In genomic region chr12:90131927-90132869, GRCm38 (mm10) we compare ENCODE assay signal across 11 mouse cellular contexts.
DNase-seq lines count a peak whose midpoint lies in the region; ATAC-seq and TF ChIP-seq lines count a peak whose summit lies in the region.
"Had no signal": no experiment of that assay in that cellular context is flagged by ENCODE, and none has a peak within 500 bp of the region (broad histone marks: within the 10 kb centered on the region; RNA-seq: fewer than 3 reads in every experiment).

No protein-coding gene starts in this region.

- no peak overlapping the region for H3K4me3 ChIP-seq in hindbrain, embryonic 12.5 days
- no peak overlapping the region for H3K4me3 ChIP-seq in midbrain, embryonic 15.5 days
- H3K4me3 ChIP-seq: gastrocnemius, adult 2 months had no signal

- TF ChIP-seq POLR2A in brain, embryonic 14.5 days (IDR thresholded peaks at IDR 0.05; ENCODE audit: borderline replicate concordance, extremely low read depth, insufficient read depth, insufficient read length, poor library complexity, severe bottlenecking): no peak

- peak overlapping the region; percentile 68; the same call in 1 of the 2 replicates for H3K27ac ChIP-seq in hindbrain, embryonic 12.5 days
- H3K27ac ChIP-seq in midbrain, embryonic 15.5 days: peak overlapping the region; percentile 65
- H3K27ac ChIP-seq: gastrocnemius, adult 2 months had no signal

- no peak overlapping the region for H3K4me2 ChIP-seq in hindbrain, embryonic 12.5 days (replicated peaks)
- H3K4me2 ChIP-seq in midbrain, embryonic 15.5 days: no peak overlapping the region

- 0 out of 2 replicates have a peak, but pooled peaks cover 8% of the 10 kb centered on the region for H3K27me3 ChIP-seq in hindbrain, embryonic 12.5 days
- H3K27me3 ChIP-seq in midbrain, embryonic 15.5 days (replicated peaks): 0 out of 2 replicates have a peak, but pooled peaks cover 3% of the 10 kb centered on the region

- intact Hi-C loops in heart, postnatal 36 days (cut with DNase I): no loop called here

- WGBS in hindbrain, embryonic 12.5 days: 25% methylated on average over 5 of the region's 5 CpGs
- 27% methylated on average over 5 of the region's 5 CpGs for WGBS in midbrain, embryonic 15.5 days

- H3K9me3 ChIP-seq in hindbrain, embryonic 12.5 days (replicated peaks): no peaks in the 10 kb centered on the region
- no peaks in the 10 kb centered on the region for H3K9me3 ChIP-seq in midbrain, embryonic 15.5 days

- H3K4me1 ChIP-seq in hindbrain, embryonic 12.5 days: peaks cover 12% of the 10 kb centered on the region
- H3K4me1 ChIP-seq in midbrain, embryonic 15.5 days: peaks cover 12% of the 10 kb centered on the region

- ATAC-seq in hindbrain, embryonic 12.5 days (ENCODE audit: low FRiP score): peak; percentile 95
- ATAC-seq in midbrain, embryonic 15.5 days (replicated peaks): peak; percentile 90

- DNase-seq in brain, embryonic 14.5 days (ENCODE audit: low read depth): peak; percentile 96
- DNase-seq in embryo, embryonic 9.5 days (ENCODE audit: extremely low spot score): peak; percentile 37
- DNase-seq in heart, adult 8-10 months (ENCODE audit: low spot score): no peak
- DNase-seq in heart, postnatal 36 days: no peak
- no peak for DNase-seq in frontal cortex, postnatal 14 days (ENCODE audit: low spot score in 2 of 2)
- DNase-seq: adrenal gland, postnatal 10 days; cerebellum, postnatal 25 days; gastrocnemius, adult 2 months had no signal

- no peak overlapping the region for H3K9ac ChIP-seq in hindbrain, embryonic 12.5 days
- H3K9ac ChIP-seq in midbrain, embryonic 15.5 days: no peak overlapping the region

- TF ChIP-seq CTCF in brain, embryonic 14.5 days (IDR thresholded peaks at IDR 0.05; ENCODE audit: borderline replicate concordance, extremely low read depth, insufficient read depth, insufficient read length): no peak

- no peaks in the 10 kb centered on the region for H3K36me3 ChIP-seq in hindbrain, embryonic 12.5 days
- H3K36me3 ChIP-seq in midbrain, embryonic 15.5 days (replicated peaks): no peaks in the 10 kb centered on the region
- H3K36me3 ChIP-seq: G1E had no signal

Comparison
In these comparisons a context has a peak if more than half of its experiments do, and no peak if none do; other contexts are left out.
1. DNase-seq: peak in brain, embryonic 14.5 days (single experiment) and embryo, embryonic 9.5 days (single experiment); none in heart, adult 8-10 months (single experiment), heart, postnatal 36 days (0 of 2) and frontal cortex, postnatal 14 days (0 of 2).